Mouse (Mus musculus): Measurements from ENCODE around the gene Sh3bgrl3.

DNA sequence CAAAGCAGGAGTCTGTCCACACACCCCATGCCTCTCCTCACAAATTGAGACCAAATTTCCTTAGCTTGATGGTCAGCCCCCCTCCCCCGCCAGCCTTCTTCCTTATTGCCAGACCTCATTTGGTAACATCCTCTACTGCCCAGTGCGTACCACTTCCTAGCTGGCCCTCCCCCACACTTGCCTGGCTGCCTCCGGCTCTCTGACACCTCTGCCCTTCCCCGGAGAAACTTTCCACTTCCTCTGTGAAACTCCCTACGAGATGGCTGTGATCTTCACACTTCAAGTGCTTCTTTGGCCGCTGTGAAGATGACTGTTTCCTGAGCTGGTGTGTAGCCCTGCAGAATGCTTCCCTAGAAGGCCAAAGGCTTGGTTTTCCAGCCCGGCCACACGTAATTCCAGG is 30.0 kb downstream of the Sh3bgrl3 start:
- no peak for TF ChIP-seq POLR2A (IDR thresholded peaks at IDR 0.05; ENCODE audit: extremely low read depth, insufficient read depth, low read length)
- no peak for TF ChIP-seq CTCF (IDR thresholded peaks at IDR 0.05; ENCODE audit: low read depth, low read length)
